Mouse (Mus musculus): ENCODE data around the gene Crls1. TPM values are rescaled to one million over a fixed set of nuclear protein-coding genes. Genes with fewer than 3 reads are reported as not detected.

Crls1 gene
- total and polyA plus RNA-seq, 2 experiments: 41.3 to 80.9 TPM

DNA sequence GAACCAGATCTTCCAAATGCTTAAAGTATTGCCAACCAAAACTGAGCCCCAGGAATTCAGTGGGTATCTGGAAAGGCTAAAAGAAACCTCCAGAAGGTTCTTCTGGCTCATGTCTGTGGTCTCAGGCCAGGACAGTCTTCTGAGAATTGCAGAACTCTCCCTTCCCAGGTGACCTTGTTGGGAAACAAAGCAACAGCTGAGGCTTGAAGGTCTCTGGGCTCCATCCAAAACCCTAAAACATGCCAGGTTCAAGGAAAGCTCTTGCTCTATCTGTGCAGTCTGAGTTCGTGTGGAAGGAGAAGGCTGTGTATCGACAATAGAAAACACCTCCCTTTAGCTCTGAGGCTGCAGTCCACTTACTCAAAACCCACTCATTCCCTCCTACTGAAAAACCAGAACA, 58.5 kb downstream of the Crls1 start:
- Histone ChIP-seq H3K4me3 (ENCODE audit: insufficient read depth, low read depth, low read length) (no peak overlapping the region), H3K36me3 (ENCODE audit: control insufficient read depth, insufficient read depth, low read length) (no peaks in the 10 kb centered on the region), H3K79me2 (ENCODE audit: control insufficient read depth, insufficient read depth, low read length) (no peaks in the 10 kb centered on the region), H3K27ac (replicated peaks; ENCODE audit: insufficient read depth, low read depth, low read length) (no peak overlapping the region), H3K27me3 (ENCODE audit: control insufficient read depth, insufficient read depth, low read length) (no peaks in the 10 kb centered on the region), H3K4me1 (ENCODE audit: control insufficient read depth, insufficient read depth, low read length) (no peaks in the 10 kb centered on the region), H3K9ac (ENCODE audit: low read depth, low read length) (no peak overlapping the region)
- WGBS: 72% methylated on average over 2 of the region's 2 CpGs
- DNase-seq (ENCODE audit: extremely low read depth, low read depth, low spot score): no peak
- TF ChIP-seq POLR2A (IDR thresholded peaks at IDR 0.05; ENCODE audit: extremely low read depth, insufficient read depth, low read length) (no peak), CTCF (IDR thresholded peaks at IDR 0.05; ENCODE audit: low read depth, low read length) (no peak)

GRCm38 (mm10) chr2:132906763-132907162, 60.3 kb downstream of the Crls1 start:
- Histone ChIP-seq H3K36me3 (ENCODE audit: control insufficient read depth, insufficient read depth, low read length) (no peaks in the 10 kb centered on the region), H3K27ac (replicated peaks; ENCODE audit: insufficient read depth, low read depth, low read length) (no peak overlapping the region), H3K4me1 (ENCODE audit: control insufficient read depth, insufficient read depth, low read length) (no peaks in the 10 kb centered on the region), H3K79me2 (ENCODE audit: control insufficient read depth, insufficient read depth, low read length) (no peaks in the 10 kb centered on the region), H3K27me3 (ENCODE audit: control insufficient read depth, insufficient read depth, low read length) (no peaks in the 10 kb centered on the region), H3K4me3 (ENCODE audit: insufficient read depth, low read depth, low read length) (no peak overlapping the region), H3K9ac (ENCODE audit: low read depth, low read length) (no peak overlapping the region)
- DNase-seq (ENCODE audit: extremely low read depth, low read depth, low spot score): peak; percentile 38
- WGBS: 22% methylated on average over 8 of the region's 8 CpGs
- TF ChIP-seq CTCF (IDR thresholded peaks at IDR 0.05; ENCODE audit: low read depth, low read length) (peak; percentile 62), POLR2A (IDR thresholded peaks at IDR 0.05; ENCODE audit: extremely low read depth, insufficient read depth, low read length) (no peak)

GRCm38 (mm10) chr2:132914785-132915184, 68.3 kb downstream of the Crls1 start:
- no peak for TF ChIP-seq POLR2A (IDR thresholded peaks at IDR 0.05; ENCODE audit: extremely low read depth, insufficient read depth, low read length)
- no peak for TF ChIP-seq CTCF (IDR thresholded peaks at IDR 0.05; ENCODE audit: low read depth, low read length)
- 76% methylated on average over 1 of the region's 1 CpGs for WGBS

More at GRCm38 (mm10) chr2:132914785-132915184, 68.3 kb downstream of the Crls1 start:
- Histone ChIP-seq H3K36me3 (ENCODE audit: control insufficient read depth, insufficient read depth, low read length) (no peaks in the 10 kb centered on the region), H3K27me3 (ENCODE audit: control insufficient read depth, insufficient read depth, low read length) (no peaks in the 10 kb centered on the region), H3K79me2 (ENCODE audit: control insufficient read depth, insufficient read depth, low read length) (no peaks in the 10 kb centered on the region), H3K9ac (ENCODE audit: low read depth, low read length) (no peak overlapping the region), H3K4me3 (ENCODE audit: insufficient read depth, low read depth, low read length) (no peak overlapping the region), H3K27ac (replicated peaks; ENCODE audit: insufficient read depth, low read depth, low read length) (no peak overlapping the region), H3K4me1 (ENCODE audit: control insufficient read depth, insufficient read depth, low read length) (no peaks in the 10 kb centered on the region)
- no peak for DNase-seq (ENCODE audit: extremely low read depth, low read depth, low spot score)

Other genes with a start within 250 kb of the Crls1 start
- gene Shld1, start 159.7 kb upstream of the Crls1 start, total RNA-seq (2014; rRNA removed): 14.1 and 17.1 TPM in 2 replicates
- gene Shld1, start 159.7 kb upstream of the Crls1 start, polyA plus RNA-seq (2012; rRNA removed): 7.6 and 8.7 TPM in 2 replicates
- gene Chgb, start 65.4 kb upstream of the Crls1 start, total RNA-seq (2014; rRNA removed): 1.6 TPM in 1 of 2 replicates, not detected in the other
- gene Chgb, start 65.4 kb upstream of the Crls1 start, polyA plus RNA-seq (2012; rRNA removed): 0.02 TPM in 1 of 2 replicates, not detected in the other
- gene Trmt6, start 30.6 kb upstream of the Crls1 start, total RNA-seq (2014; rRNA removed): 9.0 and 9.6 TPM in 2 replicates
- gene Trmt6, start 30.6 kb upstream of the Crls1 start, polyA plus RNA-seq (2012; rRNA removed): 2.0 TPM in 2 replicates
- gene Mcm8, start 30.5 kb upstream of the Crls1 start, total RNA-seq (2014; rRNA removed): 1.7 and 1.8 TPM in 2 replicates
- 0.54 and 0.66 TPM in 2 replicates for gene Mcm8, start 30.5 kb upstream of the Crls1 start, polyA plus RNA-seq (2012; rRNA removed)
- gene Lrrn4, start 34.2 kb downstream of the Crls1 start, total RNA-seq (2014; rRNA removed): 0.13 and 0.37 TPM in 2 replicates
- gene Lrrn4, start 34.2 kb downstream of the Crls1 start, polyA plus RNA-seq (2012; rRNA removed): 0.61 and 0.73 TPM in 2 replicates
- gene Fermt1, start 99.2 kb downstream of the Crls1 start, total RNA-seq (2014; rRNA removed): 0.20 and 0.28 TPM in 2 replicates
- 0.02 and 0.38 TPM in 2 replicates for gene Fermt1, start 99.2 kb downstream of the Crls1 start, polyA plus RNA-seq (2012; rRNA removed)

All from liver, adult 2 months (tissue).